Mouse (Mus musculus) left cerebral cortex, adult 18-20 months (tissue): ENCODE results near the gene Zfp598. TPM values are rescaled to one million over a fixed set of nuclear protein-coding genes. Genes with fewer than 3 reads are reported as not detected.
A peak's percentile ranks its signal among the peaks of the same experiment; 100 is the strongest.
"Not testable (repeated sequence)": the region's sequence is repeated elsewhere in the genome, so short reads cannot be mapped to it uniquely, and the experiment has no call there.

Source experiments
- DNase-seq, 2 experiments: peaks; one replicate each; pipeline ENCODE4 v3.0.0; 2021 to 2022; ENCODE audit warnings: low spot score in 2 of 2, mixed read lengths in 1 of 2
- total RNA-seq, 2 experiments: library from RNA; stranded (reverse); gene quantifications; 2 replicates each; pipeline ENCODE4 v1.2.3; 2021

Zfp598 gene
- total RNA-seq, 2 experiments from 2014 or later: 41.4 to 45.5 TPM

GRCm38 (mm10) chr17:24645916-24646315 is 23.6 kb upstream of the Zfp598 start:
- no peak for DNase-seq

- no peak for DNase-seq
Observed at GRCm38 (mm10) chr17:24646381-24646780, 23.1 kb upstream of the Zfp598 start.

GRCm38 (mm10) chr17:24647493-24647892 is 22.0 kb upstream of the Zfp598 start:
- DNase-seq: no peak

GRCm38 (mm10) chr17:24648731-24649377 is 20.6 kb upstream of the Zfp598 start:
- DNase-seq: no peak

GRCm38 (mm10) chr17:24649581-24650069 is 19.9 kb upstream of the Zfp598 start:
- DNase-seq: no peak

GRCm38 (mm10) chr17:24650070-24650616 is 19.3 kb upstream of the Zfp598 start, which contains the start of gene Slc9a3r2:
Slc9a3r2 (minus strand) TSS chr17:24650327.
- DNase-seq: peak; percentile 36 to 55

- DNase-seq: no peak
Observed at GRCm38 (mm10) chr17:24650766-24651165, 18.7 kb upstream of the Zfp598 start.

- DNase-seq: no peak
Observed at GRCm38 (mm10) chr17:24651835-24652234, 17.7 kb upstream of the Zfp598 start.

GRCm38 (mm10) chr17:24653967-24654710 is 15.3 kb upstream of the Zfp598 start:
- DNase-seq: peak; percentile 66 to 67

- no peak for DNase-seq
Observed at GRCm38 (mm10) chr17:24654969-24655368, 14.5 kb upstream of the Zfp598 start.

GRCm38 (mm10) chr17:24658017-24658758 is 11.3 kb upstream of the Zfp598 start, which contains the start of gene Npw:
Npw (minus strand) TSS chr17:24658457.
- DNase-seq: no peak

GRCm38 (mm10) chr17:24667011-24667410 is 2.5 kb upstream of the Zfp598 start:
- DNase-seq: not testable (repeated sequence)

- peak; percentile 41 to 57 for DNase-seq
Observed at GRCm38 (mm10) chr17:24667416-24667815, 2.1 kb upstream of the Zfp598 start.

GRCm38 (mm10) chr17:24669214-24669544 is 308 bp upstream of the Zfp598 start:
- DNase-seq: not testable (repeated sequence)

GRCm38 (mm10) chr17:24670246-24670844 is 858 bp downstream of the Zfp598 start:
- no peak for DNase-seq

GRCm38 (mm10) chr17:24671346-24671745 is 1.9 kb downstream of the Zfp598 start:
- DNase-seq: no peak

- no peak for DNase-seq
Observed at GRCm38 (mm10) chr17:24672141-24672540, 2.7 kb downstream of the Zfp598 start.

GRCm38 (mm10) chr17:24674277-24674676 is 4.8 kb downstream of the Zfp598 start:
- peak; percentile 58 to 80 for DNase-seq

GRCm38 (mm10) chr17:24676187-24676586 is 6.7 kb downstream of the Zfp598 start:
- peak; percentile 55 to 65 for DNase-seq

- no peak for DNase-seq
Observed at GRCm38 (mm10) chr17:24676877-24677276, 7.4 kb downstream of the Zfp598 start.

GRCm38 (mm10) chr17:24677500-24678080 is 8.1 kb downstream of the Zfp598 start:
- no peak for DNase-seq
